Mouse (Mus musculus): Measurements from ENCODE around the gene R3hdml.

Gene R3hdml

GRCm38 (mm10) chr2:163472466-163472851, 19.7 kb upstream of the R3hdml start, which contains the start of gene Fitm2:
Gene Fitm2, minus strand, starts transcription at chr2:163472629.
- DNase-seq (ENCODE audit: low spot score) = peak; percentile 95

DNA sequence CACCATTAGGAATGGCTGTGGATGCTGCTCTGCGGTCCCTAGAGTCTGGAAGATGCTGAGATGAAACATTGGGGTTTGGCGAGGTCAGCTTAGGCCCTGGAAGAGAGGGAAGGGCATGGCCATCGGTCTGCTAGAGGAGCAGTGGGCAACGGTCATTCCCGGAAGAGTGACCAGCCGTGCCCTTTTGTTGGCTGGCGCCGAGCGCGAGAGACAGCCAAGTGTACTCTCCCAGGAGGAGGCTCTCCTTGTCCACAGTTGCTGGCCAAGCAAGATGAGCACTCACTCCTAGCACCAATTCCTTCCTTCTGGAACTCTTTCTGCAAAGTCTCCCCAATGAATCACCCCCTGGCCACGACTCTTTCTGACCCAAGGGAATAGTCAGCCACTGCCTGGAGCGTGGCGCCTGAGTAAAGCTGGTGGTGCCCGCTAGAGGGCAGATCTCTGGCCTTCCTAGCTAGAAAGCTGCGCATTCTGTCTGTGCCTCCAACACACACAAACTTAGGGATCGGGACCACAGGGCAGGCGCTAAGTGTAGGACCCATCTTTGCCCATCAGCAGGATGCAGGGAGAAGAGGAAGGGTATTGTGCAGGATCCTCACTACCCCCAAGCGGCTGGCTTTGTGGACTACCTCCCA, 11.8 kb upstream of the R3hdml start:
- DNase-seq (ENCODE audit: low spot score) = peak; percentile 27

DNA sequence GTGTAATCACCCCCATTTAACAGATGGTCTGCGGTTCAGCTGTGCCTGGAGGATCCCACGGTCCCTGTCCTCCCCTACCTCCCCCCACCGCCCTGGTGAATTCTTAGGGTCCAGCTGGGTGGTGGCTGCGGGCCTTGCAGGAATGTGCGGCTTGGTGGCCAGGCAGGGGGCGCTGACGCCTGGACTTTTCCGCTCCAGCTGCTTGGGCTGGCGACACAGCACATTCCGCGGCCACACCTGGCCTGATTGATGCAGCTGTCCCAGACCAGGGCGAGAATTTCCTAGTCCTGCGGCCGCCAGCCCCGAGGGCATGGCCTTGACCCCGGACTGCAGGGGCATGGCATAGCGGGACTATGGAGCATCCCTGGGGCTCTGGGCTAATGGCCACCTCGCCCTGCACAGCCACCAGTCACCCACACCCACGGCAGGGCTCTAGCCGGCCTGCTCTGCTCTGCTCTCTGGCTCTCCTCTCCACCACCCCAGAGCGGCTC, 10.5 kb upstream of the R3hdml start:
- no peak for DNase-seq (ENCODE audit: low spot score)

DNA sequence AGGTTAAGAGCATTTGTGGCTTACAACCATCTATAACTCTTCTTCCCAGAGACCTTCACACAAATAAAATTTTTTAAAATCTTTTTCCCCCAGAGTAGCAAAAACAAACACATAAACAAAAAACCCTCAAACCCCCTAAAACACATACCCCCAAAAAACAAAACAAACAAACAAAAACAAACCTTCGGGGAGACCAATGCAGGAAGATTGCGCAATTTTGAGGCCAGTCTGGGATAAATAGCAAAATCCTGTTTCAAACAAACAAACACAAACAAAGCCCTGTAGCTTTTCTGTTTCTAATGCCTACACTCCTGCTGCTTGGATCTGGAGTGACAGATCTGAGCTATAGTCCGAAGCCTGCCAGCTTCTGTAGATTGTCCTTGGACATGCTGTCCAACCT, 4.8 kb upstream of the R3hdml start:
- no peak for DNase-seq (ENCODE audit: low spot score)

GRCm38 (mm10) chr2:163489725-163490291, 2.3 kb upstream of the R3hdml start:
- no peak for DNase-seq (ENCODE audit: low spot score)

- DNase-seq (ENCODE audit: low spot score) = no peak
These were observed 1.5 kb upstream of the R3hdml start for GRCm38 (mm10) chr2:163490656-163491055.

DNA sequence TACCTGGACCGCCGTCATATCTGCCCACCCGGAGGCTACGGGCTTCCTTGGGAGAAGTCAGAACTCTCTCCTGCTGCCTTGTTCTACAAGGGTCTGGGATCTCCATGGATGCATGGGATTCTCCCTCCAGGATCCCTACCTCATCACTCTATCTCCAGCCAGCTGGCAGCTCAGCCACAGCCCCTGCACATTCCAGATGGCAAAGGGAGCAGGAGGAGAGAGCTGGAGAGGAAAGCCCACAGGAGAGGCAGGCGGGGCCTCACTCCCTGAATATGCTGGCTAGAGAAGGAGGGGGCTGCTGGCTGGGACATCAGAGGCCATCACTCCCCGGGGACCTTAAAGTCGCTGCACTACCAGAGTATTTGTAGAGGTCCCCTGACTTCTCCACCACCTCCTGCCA, 767 bp upstream of the R3hdml start:
- DNase-seq (ENCODE audit: low spot score) = no peak

DNA sequence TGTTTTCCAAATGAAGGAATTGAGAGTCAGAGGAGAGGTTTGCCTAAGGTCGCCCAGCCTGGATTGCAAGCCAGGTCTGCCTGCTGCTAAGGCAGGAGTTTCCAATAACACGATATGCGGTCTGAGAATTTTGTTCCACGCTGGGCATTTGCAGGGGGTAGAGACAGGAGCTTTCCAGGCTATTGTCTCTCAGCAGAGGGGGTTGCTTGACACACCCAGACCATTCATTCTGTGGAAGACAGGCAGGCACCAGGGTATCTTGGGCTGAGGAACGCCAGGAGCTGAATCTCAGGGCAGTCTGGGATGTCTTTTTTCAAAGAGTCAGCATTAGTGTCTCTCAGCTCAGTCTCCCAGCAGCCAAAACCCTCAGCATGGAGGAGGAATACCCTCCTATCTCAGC, 913 bp downstream of the R3hdml start:
- DNase-seq (ENCODE audit: low spot score) = no peak

DNA sequence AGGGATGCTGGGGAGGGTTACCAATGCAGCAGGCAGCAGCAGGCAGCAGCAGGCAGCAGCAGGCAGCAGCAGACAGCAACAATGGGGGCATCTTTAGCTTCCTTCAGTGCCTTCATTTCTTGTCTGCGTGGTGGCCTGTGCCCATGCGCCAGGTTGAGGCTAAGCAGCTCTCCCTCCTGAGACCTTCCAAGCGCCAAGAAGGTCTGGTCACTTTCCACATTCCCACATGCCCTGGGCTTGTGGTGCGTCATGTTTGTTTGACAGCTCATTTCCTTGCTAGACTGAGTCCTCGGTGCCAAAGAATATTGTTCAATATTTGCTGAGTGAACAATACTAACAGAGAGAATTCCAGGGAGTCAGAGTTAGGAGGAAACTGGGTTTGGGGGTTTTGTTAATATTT, 1.9 kb downstream of the R3hdml start:
- DNase-seq (ENCODE audit: low spot score) = peak; percentile 45

GRCm38 (mm10) chr2:163494456-163494855, 2.3 kb downstream of the R3hdml start:
- no peak for DNase-seq (ENCODE audit: low spot score)

DNA sequence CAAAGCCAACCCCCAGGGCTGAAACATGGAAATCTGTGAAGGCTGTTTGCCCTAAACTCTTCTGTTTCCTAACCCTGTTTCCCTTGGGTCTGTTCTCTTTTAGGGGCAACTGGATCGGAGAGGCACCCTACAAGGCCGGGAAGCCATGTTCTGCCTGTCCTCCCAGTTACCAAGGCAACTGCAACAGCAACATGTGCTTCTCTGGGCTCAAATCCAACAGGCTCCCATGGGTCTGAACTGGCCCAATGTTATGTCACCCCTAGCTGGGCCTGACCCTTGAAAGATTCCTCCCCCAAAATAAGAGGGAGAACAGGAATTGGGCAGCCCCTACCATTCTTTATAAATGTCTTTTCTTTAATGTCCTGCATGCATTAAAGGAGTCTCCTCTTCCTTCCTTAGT, 10.1 kb downstream of the R3hdml start:
- no peak for DNase-seq (ENCODE audit: low spot score)

DNA sequence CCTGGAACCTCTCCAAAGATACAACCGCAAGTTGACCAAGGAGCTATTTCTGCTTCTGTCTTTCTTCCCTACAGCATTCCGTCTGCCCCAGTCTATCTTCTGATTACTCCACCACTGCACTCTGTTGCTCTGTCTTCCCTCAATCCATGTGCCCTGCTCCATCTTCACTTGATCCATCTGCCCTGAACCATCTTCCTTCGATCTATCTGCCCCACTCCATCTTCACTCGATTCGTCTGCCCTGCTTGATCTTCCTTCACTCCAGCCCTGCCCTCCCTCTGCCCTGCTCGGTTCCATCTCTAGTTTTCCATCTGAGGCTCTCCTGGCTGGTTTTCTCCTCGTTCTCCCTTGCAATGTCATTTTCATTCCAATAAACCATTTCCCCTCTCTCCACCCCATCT, 11.1 kb downstream of the R3hdml start:
- no peak for DNase-seq (ENCODE audit: low spot score)

DNA sequence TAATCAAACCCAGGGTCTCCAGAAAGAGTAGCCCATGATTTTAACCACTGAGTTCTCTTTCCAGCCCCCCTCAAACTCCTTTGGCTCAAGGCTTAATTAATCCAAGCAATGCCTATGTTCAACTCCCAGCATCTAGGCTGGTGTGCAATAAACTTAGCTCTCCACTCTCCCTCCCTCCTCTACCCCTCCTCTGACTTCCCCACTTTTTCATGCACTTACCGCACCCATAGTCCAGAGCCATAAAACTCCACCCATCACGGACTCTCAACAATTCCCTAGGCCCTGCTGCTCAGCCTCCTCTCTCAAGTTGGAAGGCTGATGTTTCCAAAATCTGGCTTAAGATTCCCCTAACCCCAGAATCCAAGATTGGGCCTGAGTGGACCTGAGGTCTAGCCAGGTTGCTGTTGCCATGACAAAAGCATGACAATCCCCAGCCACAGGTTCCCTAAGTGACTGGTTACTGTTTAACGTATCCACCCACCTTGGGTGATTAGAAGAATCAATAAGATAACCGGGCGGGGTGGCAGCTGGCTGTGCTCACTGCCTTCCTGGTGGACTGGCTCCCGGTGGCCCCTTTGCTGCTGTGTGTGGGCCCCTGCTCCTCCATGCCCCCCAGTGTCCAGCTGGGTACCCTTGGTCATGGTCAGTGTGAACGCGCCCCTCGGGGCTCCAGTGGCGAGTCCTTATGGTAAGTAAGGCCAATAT, 14.3 kb downstream of the R3hdml start, which contains the start of gene Hnf4a:
Hnf4a (plus strand) TSS at position 509 of the 705 bp plus-strand sequence.
- DNase-seq (ENCODE audit: low spot score) = no peak

DNA sequence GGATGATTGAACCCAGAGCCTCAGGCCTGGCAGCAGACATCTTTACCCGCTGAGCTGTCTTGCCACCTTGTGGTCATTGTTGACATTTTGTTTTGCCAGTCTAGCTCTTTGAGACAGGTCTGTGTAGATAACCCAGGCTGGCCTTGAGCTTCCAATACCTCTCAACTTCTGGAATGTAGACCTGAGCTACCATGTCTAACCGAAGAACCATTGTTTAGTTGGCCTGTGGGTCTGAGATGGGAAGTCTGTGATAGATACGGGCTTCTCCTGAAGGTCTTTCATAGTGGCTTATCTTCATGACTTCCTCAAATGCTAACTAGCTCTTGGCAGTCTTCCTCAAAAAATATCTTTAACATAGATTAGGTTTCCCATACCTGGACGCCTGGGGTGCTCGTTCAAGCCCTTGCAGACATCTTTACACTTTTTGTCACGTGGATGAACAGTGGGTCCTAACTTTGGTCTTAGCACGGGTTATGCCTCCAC, 33.7 kb downstream of the R3hdml start:
- DNase-seq (ENCODE audit: low spot score) = no peak

DNA sequence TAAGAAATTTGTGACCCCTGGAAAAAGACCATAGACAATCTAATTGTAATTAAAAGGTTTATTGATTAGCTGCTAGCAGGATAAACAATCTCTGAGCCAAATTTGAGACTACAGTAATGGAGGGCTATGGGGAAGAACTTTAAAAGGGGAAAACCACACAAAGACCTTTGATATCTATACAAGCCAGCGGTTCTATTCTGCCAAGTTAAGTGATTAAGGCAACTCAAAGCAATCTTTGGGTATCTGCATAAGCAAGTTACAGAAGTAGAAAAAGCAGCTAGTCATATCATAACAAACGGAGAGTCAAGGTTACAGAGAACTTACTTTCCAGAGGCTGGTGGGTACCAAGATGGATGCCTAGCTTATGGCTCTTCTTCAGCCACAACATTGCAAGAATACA, 35.4 kb downstream of the R3hdml start:
- no peak for DNase-seq (ENCODE audit: low spot score)

- no peak for DNase-seq (ENCODE audit: low spot score)
These were observed 38.3 kb downstream of the R3hdml start for GRCm38 (mm10) chr2:163530418-163530817.

- peak; percentile 81 for DNase-seq (ENCODE audit: low spot score)
These were observed 39.8 kb downstream of the R3hdml start for GRCm38 (mm10) chr2:163531917-163532316.

DNA sequence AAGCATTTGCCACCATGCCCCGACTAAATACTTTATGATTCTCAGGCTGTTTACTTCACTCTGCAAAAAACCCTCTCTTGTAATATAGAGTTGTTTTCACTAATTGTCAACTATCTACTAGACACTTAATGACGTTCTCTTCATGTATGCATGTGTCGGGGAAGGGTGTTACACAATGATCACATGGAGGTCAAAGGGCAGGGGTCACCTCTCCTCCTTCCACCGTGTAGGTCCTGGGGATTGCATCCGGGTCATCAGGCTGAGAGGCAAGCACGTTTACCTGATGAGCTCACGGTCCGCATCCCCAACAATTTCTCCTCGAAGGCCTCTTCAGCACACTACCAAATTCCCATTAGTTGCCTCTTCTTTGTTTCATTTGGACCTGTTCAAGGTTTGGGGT, 41.1 kb downstream of the R3hdml start:
- DNase-seq (ENCODE audit: low spot score) = no peak

- peak; percentile 89 for DNase-seq (ENCODE audit: low spot score)
These were observed 42.9 kb downstream of the R3hdml start for GRCm38 (mm10) chr2:163534958-163535524.

DNA sequence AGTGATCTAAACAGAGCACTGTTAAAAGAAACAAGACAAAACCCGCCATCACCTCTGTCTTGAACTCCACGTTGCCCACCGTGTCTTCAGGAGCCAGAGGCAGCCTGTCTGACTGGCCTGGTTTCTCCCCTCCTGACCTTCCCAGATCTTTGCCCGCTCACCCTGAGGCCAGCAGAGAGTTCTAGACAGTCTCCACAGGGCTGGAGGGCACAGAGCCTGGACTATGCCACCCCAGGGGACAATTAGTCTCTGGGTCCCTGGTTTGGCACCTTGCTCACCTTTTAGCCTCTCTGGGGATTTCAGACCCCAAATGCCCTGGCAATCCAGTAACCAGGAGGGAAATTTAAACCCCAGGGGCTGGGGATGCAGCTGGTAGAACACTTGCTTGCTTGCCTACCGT, 45.3 kb downstream of the R3hdml start:
- no peak for DNase-seq (ENCODE audit: low spot score)

DNA sequence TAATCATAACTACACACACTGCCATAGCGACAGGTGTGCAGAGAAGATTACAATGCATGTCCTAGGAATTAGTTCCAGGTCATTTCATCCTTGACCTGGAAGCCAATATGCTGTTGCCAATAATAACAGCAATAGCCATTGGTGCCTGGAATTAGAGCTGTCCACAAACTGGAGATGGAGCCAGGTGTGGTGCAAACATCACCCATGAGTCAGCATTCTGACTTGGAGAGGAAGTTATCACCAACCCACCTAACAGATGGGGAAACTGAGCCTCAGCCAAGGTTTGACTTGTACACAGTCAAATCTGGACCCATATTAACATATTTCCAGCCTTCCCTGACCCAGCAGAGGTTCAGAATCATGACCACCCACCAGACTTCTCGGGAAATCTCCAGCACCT, 46.3 kb downstream of the R3hdml start:
- no peak for DNase-seq (ENCODE audit: low spot score)

DNA sequence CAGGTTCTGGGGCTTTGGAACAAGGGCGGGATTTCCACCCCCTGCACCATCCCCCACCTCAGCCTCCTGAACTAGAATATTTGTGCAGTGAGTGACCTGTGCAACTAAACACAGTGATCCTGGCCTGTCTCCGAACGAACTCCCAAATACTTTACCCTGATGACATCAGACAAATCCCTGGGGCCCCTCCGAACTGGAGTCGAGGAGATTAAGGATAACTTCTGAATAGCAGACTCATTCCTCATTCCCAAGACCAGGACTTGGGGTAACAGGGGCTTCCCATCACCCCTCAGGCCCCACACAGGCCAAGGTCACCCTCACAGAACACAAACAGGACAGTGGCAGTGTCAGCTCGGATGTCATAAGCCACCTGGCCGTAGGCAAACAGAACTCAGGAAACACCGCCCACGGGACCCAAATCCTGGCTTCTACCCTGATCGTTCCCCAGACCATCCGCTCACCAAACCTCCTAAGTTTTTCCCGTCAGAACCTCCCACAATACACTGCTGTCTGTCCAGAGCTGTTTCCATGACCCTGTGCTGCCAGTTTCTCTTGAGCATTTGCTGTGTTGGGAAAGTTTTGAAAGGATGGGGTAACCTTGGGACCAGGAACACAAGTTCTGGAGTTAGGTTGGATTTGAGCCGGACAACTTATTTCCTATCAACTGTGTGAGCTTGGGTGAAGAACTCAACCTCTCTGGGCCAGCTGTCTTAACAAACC, 47.4 kb downstream of the R3hdml start:
- no peak for DNase-seq (ENCODE audit: low spot score)
